Mouse (Mus musculus): ENCODE measurements around the gene Tmem74b.

Tmem74b gene

GRCm38 (mm10) chr2:151701231-151702145, at the start of gene Tmem74b:
TSS of gene Tmem74b (plus strand) at chr2:151702008.
- DNase-seq (ENCODE audit: extremely low spot score, low read depth, low spot score), result no peak

- DNase-seq (ENCODE audit: extremely low spot score, low read depth, low spot score), result no peak
Measured at GRCm38 (mm10) chr2:151652053-151652452, 49.8 kb upstream of the Tmem74b start.

- no peak for DNase-seq (ENCODE audit: extremely low spot score, low read depth, low spot score)
Measured at GRCm38 (mm10) chr2:151668433-151668832, 33.4 kb upstream of the Tmem74b start, which contains the start of gene Rad21l. TSS of gene Rad21l (minus strand) at chr2:151668533.

- DNase-seq (ENCODE audit: extremely low spot score, low read depth, low spot score), result no peak
Measured at GRCm38 (mm10) chr2:151670026-151670967, 31.5 kb upstream of the Tmem74b start.

GRCm38 (mm10) chr2:151670968-151671329, 30.9 kb upstream of the Tmem74b start:
- DNase-seq (ENCODE audit: extremely low spot score, low read depth, low spot score), result no peak

- DNase-seq (ENCODE audit: extremely low spot score, low read depth, low spot score), result no peak
Measured at GRCm38 (mm10) chr2:151676234-151676633, 25.6 kb upstream of the Tmem74b start.

- no peak for DNase-seq (ENCODE audit: extremely low spot score, low read depth, low spot score)
Measured at GRCm38 (mm10) chr2:151682357-151682756, 19.5 kb upstream of the Tmem74b start.

- DNase-seq (ENCODE audit: extremely low spot score, low read depth, low spot score), result no peak
Measured at GRCm38 (mm10) chr2:151682976-151683375, 18.8 kb upstream of the Tmem74b start.

- DNase-seq (ENCODE audit: extremely low spot score, low read depth, low spot score), result no peak
Measured at GRCm38 (mm10) chr2:151702146-151702850, 490 bp downstream of the Tmem74b start.

GRCm38 (mm10) chr2:151702851-151703190, 1.0 kb downstream of the Tmem74b start:
- no peak for DNase-seq (ENCODE audit: extremely low spot score, low read depth, low spot score)

GRCm38 (mm10) chr2:151712647-151713046, 10.8 kb downstream of the Tmem74b start:
- peak; percentile 24 for DNase-seq (ENCODE audit: extremely low spot score, low read depth, low spot score)

- no peak for DNase-seq (ENCODE audit: extremely low spot score, low read depth, low spot score)
Measured at GRCm38 (mm10) chr2:151715526-151715925, 13.7 kb downstream of the Tmem74b start.

GRCm38 (mm10) chr2:151716318-151717055, 14.7 kb downstream of the Tmem74b start:
- DNase-seq (ENCODE audit: extremely low spot score, low read depth, low spot score), result no peak

- DNase-seq (ENCODE audit: extremely low spot score, low read depth, low spot score), result no peak
Measured at GRCm38 (mm10) chr2:151724094-151724493, 22.3 kb downstream of the Tmem74b start.

- DNase-seq (ENCODE audit: extremely low spot score, low read depth, low spot score), result no peak
Measured at GRCm38 (mm10) chr2:151733151-151733865, 31.5 kb downstream of the Tmem74b start.

GRCm38 (mm10) chr2:151735422-151735821, 33.6 kb downstream of the Tmem74b start:
- DNase-seq (ENCODE audit: extremely low spot score, low read depth, low spot score), result no peak

- DNase-seq (ENCODE audit: extremely low spot score, low read depth, low spot score), result no peak
Measured at GRCm38 (mm10) chr2:151738460-151738859, 36.7 kb downstream of the Tmem74b start.

- no peak for DNase-seq (ENCODE audit: extremely low spot score, low read depth, low spot score)
Measured at GRCm38 (mm10) chr2:151739081-151739480, 37.3 kb downstream of the Tmem74b start.

- DNase-seq (ENCODE audit: extremely low spot score, low read depth, low spot score), result no peak
Measured at GRCm38 (mm10) chr2:151739505-151739904, 37.7 kb downstream of the Tmem74b start.

All from hindlimb bud, embryonic 11.5 days (tissue).